13 mouse cellular contexts compared by ENCODE assay signal in genomic region chr15:97223431-97223830, GRCm38 (mm10).
"Had no signal": no experiment of that assay in that cellular context is flagged by ENCODE, and none has a peak within 500 bp of the region (broad histone marks: within the 10 kb centered on the region; RNA-seq: fewer than 3 reads in every experiment).

No protein-coding gene starts in this region.

- ATAC-seq: intestine, embryonic 16.5 days; liver, embryonic 12.5 days; midbrain, embryonic 15.5 days had no signal

- H3K4me1 ChIP-seq: hindbrain, embryonic 15.5 days; limb, embryonic 15.5 days; liver, embryonic 12.5 days; midbrain, embryonic 10.5 days; midbrain, embryonic 15.5 days; neural tube, embryonic 12.5 days had no signal

- H3K36me3 ChIP-seq: hindbrain, embryonic 15.5 days; limb, embryonic 15.5 days; liver, embryonic 12.5 days; midbrain, embryonic 10.5 days; midbrain, embryonic 15.5 days; neural tube, embryonic 12.5 days had no signal

- H3K27me3 ChIP-seq: hindbrain, embryonic 15.5 days; limb, embryonic 15.5 days; liver, embryonic 12.5 days; midbrain, embryonic 15.5 days; neural tube, embryonic 12.5 days had no signal

- H3K9me3 ChIP-seq: hindbrain, embryonic 15.5 days; limb, embryonic 15.5 days; midbrain, embryonic 15.5 days had no signal

- H3K4me3 ChIP-seq: hindbrain, embryonic 15.5 days; left cerebral cortex, adult 2 months; limb, embryonic 15.5 days; liver, embryonic 12.5 days; midbrain, embryonic 10.5 days; midbrain, embryonic 15.5 days; neural tube, embryonic 12.5 days had no signal

- H3K27ac ChIP-seq: hindbrain, embryonic 15.5 days; left cerebral cortex, adult 2 months; limb, embryonic 15.5 days; liver, embryonic 12.5 days; midbrain, embryonic 10.5 days; midbrain, embryonic 15.5 days; neural tube, embryonic 12.5 days had no signal

- H3K4me2 ChIP-seq: hindbrain, embryonic 15.5 days; limb, embryonic 15.5 days; liver, embryonic 12.5 days; midbrain, embryonic 15.5 days; neural tube, embryonic 12.5 days had no signal

- DNase-seq: kidney, adult 8-10 months; lung, postnatal 4 days; right cerebral cortex, postnatal 4 days; spleen, adult 18-20 months; thymus, postnatal 36 days had no signal

- H3K9ac ChIP-seq: hindbrain, embryonic 15.5 days; limb, embryonic 15.5 days; liver, embryonic 12.5 days; midbrain, embryonic 15.5 days; neural tube, embryonic 12.5 days had no signal
